Mouse (Mus musculus) heart, postnatal 0 days (tissue): Measurements from ENCODE around the gene Adh7. TPM values are rescaled to one million over a fixed set of nuclear protein-coding genes. Genes with fewer than 3 reads are reported as not detected.
A peak's percentile ranks its signal among the peaks of the same experiment; 100 is the strongest.

Experiments used
- ATAC-seq: fragments of 200-750 bp; cut with Nextera tagmentation; 2 replicates; pipeline ENCODE4 v1.8.0; 2017; ENCODE audit warnings: low read depth, moderate number of reproducible peaks, moderate library complexity; ENCODE audit not compliant: insufficient read depth
- DNase-seq: peaks from one replicate; pipeline ENCODE4 v3.0.0-alpha.2; 2016; ENCODE audit warnings: low spot score
- H3K27ac ChIP-seq: fragments of 300-500 bp; sonication (generic); 2 replicates; pipeline ENCODE4 v1.5.1; 2014; ENCODE audit warnings: low read depth, mild to moderate bottlenecking
- H3K27me3 ChIP-seq: fragments of 300-500 bp; sonication (generic); 2 replicates; pipeline ENCODE4 v1.6.1; 2014; ENCODE audit warnings: low read length, mixed read lengths; ENCODE audit not compliant: control insufficient read depth, insufficient read depth
- H3K36me3 ChIP-seq: fragments of 300-500 bp; sonication (generic); replicated peaks from 2 replicates; pipeline ENCODE4 v1.6.1; 2014; ENCODE audit warnings: low read length, mixed read lengths; ENCODE audit not compliant: control insufficient read depth, insufficient read depth
- H3K4me1 ChIP-seq: fragments of 300-500 bp; sonication (generic); 2 replicates; pipeline ENCODE4 v1.6.1; 2014; ENCODE audit warnings: antibody characterized with exemption; ENCODE audit not compliant: control insufficient read depth, insufficient read depth
- H3K4me2 ChIP-seq: fragments of 300-500 bp; sonication (generic); 2 replicates; pipeline ENCODE4 v1.6.1; 2014; ENCODE audit warnings: low read depth, mild to moderate bottlenecking, low read length, moderate library complexity
- H3K4me3 ChIP-seq: fragments of 300-500 bp; sonication (generic); 2 replicates; pipeline ENCODE4 v1.5.1; 2014; ENCODE audit warnings: low read depth, low read length
- H3K9ac ChIP-seq: fragments of 300-500 bp; sonication (generic); replicated peaks from 2 replicates; pipeline ENCODE4 v1.6.1; 2014; ENCODE audit warnings: low read depth, low read length, mixed read lengths
- H3K9me3 ChIP-seq: fragments of 300-500 bp; sonication (generic); replicated peaks from 2 replicates; pipeline ENCODE4 v1.6.1; 2016; ENCODE audit warnings: low read length; ENCODE audit not compliant: control insufficient read depth
- CTCF ChIP-seq: IDR thresholded peaks from 2 replicates; pipeline ENCODE4 v1.5.1; 2016; ENCODE audit warnings: antibody characterized with exemption, control low read depth, low read depth
- EP300 ChIP-seq: IDR thresholded peaks from 2 replicates; pipeline ENCODE4 v1.6.1; 2016; ENCODE audit warnings: antibody characterized with exemption, low read depth
- WGBS: fragments of 180-500 bp; shearing (Covaris S2); extraction: QIAGEN DNeasy Blood & Tissue Kit; methylation state at CpG from one replicate; pipeline ENCODE4 v1.1.7; 2014; 5-methylcytosine and 5-hydroxymethylcytosine counted together
- polyA plus RNA-seq: library from polyadenylated mRNA; unstranded; fragments of >200 nt; fragmentation: Nextera tagmentation; extraction: Ambion mirVana; gene quantifications from 2 replicates; pipeline ENCODE4 v1.2.1, GENCODE M21; 2015
- total RNA-seq: library from RNA; depleted of rRNA; stranded (reverse); fragments of >200 nt; gene quantifications from 2 replicates; pipeline ENCODE4 v1.2.3, GENCODE M21; 2014; ENCODE audit warnings: low replicate concordance

Gene Adh7
- total and polyA plus RNA-seq, 2 experiments from 2014 or later, result not detected

GRCm38 (mm10) chr3:138230266-138230665 is 12.7 kb downstream of the Adh7 start:
- Histone ChIP-seq H3K27me3 (no peaks in the 10 kb centered on the region), H3K27ac (no peak overlapping the region), H3K9me3 (no peaks in the 10 kb centered on the region), H3K9ac (no peak overlapping the region), H3K4me2 (no peak overlapping the region), H3K4me3 (no peak overlapping the region), H3K4me1 (no peaks in the 10 kb centered on the region), H3K36me3 (no peaks in the 10 kb centered on the region)
- no peak for DNase-seq
- TF ChIP-seq CTCF (no peak), EP300 (no peak)
- ATAC-seq, result no peak
- 82% methylated on average over 3 of the region's 3 CpGs for WGBS

GRCm38 (mm10) chr3:138231531-138231930 is 14.0 kb downstream of the Adh7 start:
- no peaks in the 10 kb centered on the region for H3K36me3 ChIP-seq
- no peaks in the 10 kb centered on the region for H3K4me1 ChIP-seq
- no peak overlapping the region for H3K4me3 ChIP-seq
- no peak overlapping the region for H3K27ac ChIP-seq
- H3K9ac ChIP-seq, result no peak overlapping the region
- no peak for ATAC-seq
- WGBS, result 74% methylated on average over 2 of the region's 2 CpGs
- H3K9me3 ChIP-seq, result no peaks in the 10 kb centered on the region
- TF ChIP-seq EP300, result no peak
- no peak for TF ChIP-seq CTCF
- H3K27me3 ChIP-seq, result no peaks in the 10 kb centered on the region
- no peak for DNase-seq
- H3K4me2 ChIP-seq, result no peak overlapping the region

- DNase-seq, result no peak
- no peaks in the 10 kb centered on the region for H3K27me3 ChIP-seq
- H3K4me1 ChIP-seq, result no peaks in the 10 kb centered on the region
- TF ChIP-seq EP300, result no peak
- no peak for TF ChIP-seq CTCF
- no peak overlapping the region for H3K4me2 ChIP-seq
- no peak overlapping the region for H3K9ac ChIP-seq
- no peak overlapping the region for H3K4me3 ChIP-seq
- WGBS, result 74% methylated on average over 11 of the region's 11 CpGs
- H3K9me3 ChIP-seq, result no peaks in the 10 kb centered on the region
- ATAC-seq, result no peak
- no peaks in the 10 kb centered on the region for H3K36me3 ChIP-seq
- no peak overlapping the region for H3K27ac ChIP-seq
These were observed 19.1 kb downstream of the Adh7 start for GRCm38 (mm10) chr3:138236546-138237163.

GRCm38 (mm10) chr3:138238046-138238445 is 20.5 kb downstream of the Adh7 start:
- ATAC-seq, result no peak
- H3K9ac ChIP-seq, result no peak overlapping the region
- H3K4me2 ChIP-seq, result no peak overlapping the region
- 70% methylated on average over 10 of the region's 10 CpGs for WGBS
- TF ChIP-seq EP300 (no peak), CTCF (no peak)
- no peak overlapping the region for H3K4me3 ChIP-seq
- no peak for DNase-seq
- H3K36me3 ChIP-seq, result no peaks in the 10 kb centered on the region
- H3K27ac ChIP-seq, result no peak overlapping the region
- no peaks in the 10 kb centered on the region for H3K27me3 ChIP-seq
- H3K4me1 ChIP-seq, result no peaks in the 10 kb centered on the region
- no peaks in the 10 kb centered on the region for H3K9me3 ChIP-seq

- H3K9ac ChIP-seq, result no peak overlapping the region
- H3K4me3 ChIP-seq, result no peak overlapping the region
- no peaks in the 10 kb centered on the region for H3K36me3 ChIP-seq
- no peak overlapping the region for H3K27ac ChIP-seq
- ATAC-seq (no peak), DNase-seq (no peak)
- no peaks in the 10 kb centered on the region for H3K9me3 ChIP-seq
- WGBS, result 84% methylated on average over 6 of the region's 6 CpGs
- no peak for TF ChIP-seq EP300
- TF ChIP-seq CTCF, result no peak
- no peaks in the 10 kb centered on the region for H3K4me1 ChIP-seq
- no peaks in the 10 kb centered on the region for H3K27me3 ChIP-seq
- H3K4me2 ChIP-seq, result no peak overlapping the region
These were observed 21.9 kb downstream of the Adh7 start for GRCm38 (mm10) chr3:138239461-138239860.

GRCm38 (mm10) chr3:138240411-138240810 is 22.9 kb downstream of the Adh7 start:
- Histone ChIP-seq H3K9me3 (no peaks in the 10 kb centered on the region), H3K4me3 (no peak overlapping the region), H3K27ac (no peak overlapping the region), H3K9ac (no peak overlapping the region), H3K4me1 (no peaks in the 10 kb centered on the region), H3K27me3 (no peaks in the 10 kb centered on the region), H3K36me3 (no peaks in the 10 kb centered on the region), H3K4me2 (no peak overlapping the region)
- ATAC-seq, result no peak
- peak; percentile 37 for DNase-seq
- WGBS, result 69% methylated on average over 3 of the region's 3 CpGs
- peak; percentile 47 for TF ChIP-seq CTCF
- TF ChIP-seq EP300, result no peak
